19 mouse cellular contexts compared by ENCODE assay signal in the genomic region with DNA sequence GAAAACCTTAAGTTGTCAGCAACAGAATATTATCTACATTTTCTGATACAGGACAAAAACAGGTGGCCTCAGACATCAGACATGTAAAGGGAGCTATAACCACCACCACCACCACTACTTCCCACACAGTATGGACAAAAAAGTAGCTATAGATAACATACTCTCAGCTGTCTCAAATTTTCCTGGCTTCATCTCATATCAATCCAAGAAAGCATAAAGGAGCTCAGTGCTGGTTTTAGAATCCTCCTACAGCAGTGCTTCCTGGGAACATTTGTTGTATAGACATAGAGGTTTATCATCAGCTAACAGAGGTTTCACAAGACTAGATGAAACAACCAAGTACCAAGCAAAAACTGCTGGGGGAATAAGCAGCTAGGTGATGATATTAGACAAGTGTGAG.
"Had no signal": no experiment of that assay in that cellular context is flagged by ENCODE, and none has a peak within 500 bp of the region (broad histone marks: within the 10 kb centered on the region; RNA-seq: fewer than 3 reads in every experiment).

No protein-coding gene starts in this region.

- ATAC-seq: intestine, embryonic 15.5 days; midbrain, embryonic 15.5 days had no signal

- DNase-seq: kidney, adult 11 months; kidney, adult 8-10 months; kidney, postnatal 10 days; kidney, postnatal 36 days; layer of hippocampus, postnatal 36 days; liver, embryonic 13.5 days; lung, adult 2 months; lung, postnatal 14 days; spleen, adult 18-20 months; thymus, adult 18-20 months; thymus, postnatal 36 days had no signal

- H3K27ac ChIP-seq: intestine, embryonic 15.5 days; kidney, embryonic 15.5 days; liver, embryonic 13.5 days; macrophage; midbrain, embryonic 12.5 days; midbrain, embryonic 15.5 days; neural tube, embryonic 12.5 days; neural tube, embryonic 15.5 days; stomach, embryonic 15.5 days had no signal

- H3K4me3 ChIP-seq: intestine, embryonic 15.5 days; kidney, embryonic 15.5 days; liver, embryonic 13.5 days; midbrain, embryonic 12.5 days; midbrain, embryonic 15.5 days; neural tube, embryonic 12.5 days; neural tube, embryonic 15.5 days; stomach, embryonic 15.5 days had no signal
